Mouse (Mus musculus): ENCODE results near the gene Fgf15. TPM values are rescaled to one million over a fixed set of nuclear protein-coding genes. Genes with fewer than 3 reads are reported as not detected.

Fgf15 gene
- polyA plus RNA-seq (2012; rRNA removed) = 18.3 and 20.3 TPM in 2 replicates

GRCm38 (mm10) chr7:144896294-144897218, at the start of gene Fgf15:
Gene Fgf15, plus strand, starts transcription at chr7:144896531.

GRCm38 (mm10) chr7:144847067-144847466, 49.3 kb upstream of the Fgf15 start, which contains the start of gene Fgf4:
Gene Fgf4, plus strand, starts transcription at chr7:144847367.

GRCm38 (mm10) chr7:144914948-144915750, 18.8 kb downstream of the Fgf15 start, which contains the start of gene LTO1:
Gene LTO1, plus strand, starts transcription at chr7:144915100.

GRCm38 (mm10) chr7:144939344-144940002, 43.1 kb downstream of the Fgf15 start, which contains the start of gene Ccnd1:
Gene Ccnd1, minus strand, starts transcription at chr7:144939925.

Other genes with a start within 250 kb of the Fgf15 start
- 10.5 and 11.8 TPM in 2 replicates for gene Ano1, start 144.6 kb upstream of the Fgf15 start, polyA plus RNA-seq (2012; rRNA removed)
- 5.8 and 12.6 TPM in 2 replicates for gene Fgf3, start 58.4 kb upstream of the Fgf15 start, polyA plus RNA-seq (2012; rRNA removed)
- gene Fgf4, start 49.2 kb upstream of the Fgf15 start, polyA plus RNA-seq (2012; rRNA removed) = 0.05 TPM in 1 of 2 replicates, not detected in the other
- 60.9 and 67.2 TPM in 2 replicates for gene LTO1, start 18.6 kb downstream of the Fgf15 start, polyA plus RNA-seq (2012; rRNA removed)
- gene Ccnd1, start 43.4 kb downstream of the Fgf15 start, polyA plus RNA-seq (2012; rRNA removed) = 52.5 and 61.6 TPM in 2 replicates